Mouse (Mus musculus): Measurements from ENCODE around the gene Ap2a1.
A peak's percentile ranks its signal among the peaks of the same experiment; 100 is the strongest.

Gene Ap2a1

DNA sequence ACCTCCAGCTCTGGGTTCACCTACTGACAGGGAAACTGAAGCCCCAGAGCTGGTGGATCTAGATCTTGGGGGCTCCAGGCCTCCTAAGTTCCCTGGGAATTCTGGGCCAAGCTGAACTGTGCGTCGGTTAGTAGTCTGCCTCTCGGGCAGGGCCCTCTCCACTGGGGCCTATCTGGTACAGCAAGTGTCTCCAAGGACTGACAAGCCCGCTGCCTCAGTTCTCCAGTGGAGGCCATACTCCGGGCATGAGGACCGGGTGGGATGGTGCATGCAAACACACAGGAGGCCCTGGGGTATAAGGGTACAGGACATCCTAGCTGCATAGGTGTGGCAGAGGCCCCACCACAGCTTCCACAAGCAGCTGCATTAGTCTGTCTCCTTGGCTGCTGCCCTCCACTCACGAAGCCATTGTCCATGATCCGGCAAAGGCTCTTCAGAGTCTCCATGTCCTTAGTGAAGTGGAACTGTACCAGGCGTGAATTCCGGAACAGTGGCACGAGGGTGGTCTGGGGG, 65.3 kb downstream of the Ap2a1 start:
- DNase-seq, result no peak

DNA sequence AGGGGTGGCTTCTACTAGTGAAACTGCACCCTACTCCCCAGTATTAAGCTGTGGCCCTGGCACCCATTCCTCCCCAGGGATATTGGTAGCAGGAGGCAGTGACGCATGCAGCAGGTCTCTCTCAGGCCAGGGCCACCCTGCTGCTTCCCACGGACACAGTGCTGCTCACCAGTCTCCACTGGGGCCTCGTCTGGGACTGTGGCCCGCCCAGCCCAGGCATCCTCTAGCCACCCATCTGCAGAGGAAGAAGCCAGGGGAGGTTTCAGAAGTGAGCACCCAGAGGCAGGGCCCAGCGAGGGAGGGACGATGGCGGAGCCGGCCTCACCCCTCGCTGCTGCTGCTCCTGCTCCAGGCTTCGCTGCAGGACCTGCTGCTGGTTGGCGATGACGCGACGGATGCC, 66.1 kb downstream of the Ap2a1 start:
- no peak for DNase-seq

DNA sequence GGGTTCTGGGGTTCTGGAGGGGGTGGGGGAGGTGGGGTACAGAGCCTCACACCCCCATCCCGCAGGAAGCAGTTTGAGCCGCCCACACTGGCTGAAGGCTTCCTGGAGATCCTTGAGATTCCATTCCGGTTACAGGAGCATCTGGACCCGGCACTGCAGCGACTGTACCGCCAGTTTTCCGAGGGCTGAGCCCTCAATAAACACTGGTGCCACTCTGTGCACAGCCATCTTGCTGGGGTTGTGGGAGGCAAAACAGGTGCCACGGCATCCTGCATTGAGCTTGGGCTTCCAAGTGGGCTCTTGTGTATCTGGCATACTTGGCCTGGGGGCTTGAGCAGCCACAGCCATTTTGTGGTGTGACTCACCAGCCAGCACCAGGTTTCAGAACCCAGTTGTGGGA, 66.9 kb downstream of the Ap2a1 start:
- no peak for DNase-seq

DNA sequence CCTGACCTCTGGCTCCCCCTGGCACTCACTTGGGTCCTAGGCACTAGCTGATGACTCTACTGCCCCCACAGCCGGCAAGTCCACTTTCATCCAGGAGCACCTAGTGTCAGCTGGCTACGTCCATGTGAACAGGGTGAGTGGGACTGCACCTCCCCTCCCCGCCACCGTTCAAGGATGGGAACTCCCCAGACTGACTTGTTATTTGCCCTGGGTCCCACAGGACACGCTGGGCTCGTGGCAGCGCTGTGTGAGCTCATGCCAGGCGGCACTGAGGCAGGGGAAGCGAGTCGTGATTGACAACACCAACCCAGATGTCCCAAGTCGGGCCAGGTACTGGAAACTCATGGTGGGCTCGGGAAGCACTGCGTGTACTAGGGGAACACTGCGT, 67.9 kb downstream of the Ap2a1 start:
- DNase-seq, result no peak

DNA sequence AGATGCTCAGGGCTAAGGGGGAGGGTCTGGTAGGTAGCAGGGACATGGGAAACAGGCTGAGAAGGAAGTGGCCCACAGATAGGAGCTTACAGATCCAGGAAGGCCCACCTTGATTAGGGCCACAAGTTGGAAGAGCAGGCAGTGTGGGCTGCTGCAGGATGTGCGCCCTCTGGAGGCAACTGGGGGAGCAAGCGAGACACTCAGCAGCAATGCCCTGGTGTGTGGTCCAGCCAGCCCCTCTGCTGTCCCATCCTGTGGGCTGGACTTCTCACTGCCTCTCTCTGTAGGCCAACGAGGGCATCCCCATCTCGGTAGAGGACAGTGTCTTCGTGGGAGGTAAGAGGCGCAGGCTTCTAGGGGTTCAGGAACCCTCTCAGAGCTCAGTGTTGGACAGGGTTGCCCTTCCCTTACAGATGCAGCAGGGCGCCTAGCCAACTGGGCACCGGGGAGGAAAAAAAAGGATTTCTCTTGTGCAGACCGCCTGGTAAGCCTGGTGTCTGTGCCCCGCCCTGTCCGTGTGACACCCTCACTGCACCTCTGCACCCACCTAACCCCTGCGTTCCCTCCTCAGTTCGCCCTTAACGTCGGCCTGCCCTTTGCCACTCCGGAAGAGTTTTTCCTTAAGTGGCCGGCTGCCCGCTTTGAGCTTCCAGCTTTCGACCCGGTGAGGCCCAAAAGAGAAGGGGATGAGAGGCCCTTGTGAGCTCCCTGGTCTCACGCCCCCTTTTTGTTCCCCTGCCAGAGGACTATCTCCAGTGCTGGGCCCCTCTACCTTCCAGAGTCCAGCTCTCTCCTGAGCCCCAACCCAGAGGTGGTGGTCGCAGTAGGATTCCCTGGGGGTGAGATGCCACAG, 68.5 kb downstream of the Ap2a1 start:
- DNase-seq, result peak; percentile 54 to 87

DNA sequence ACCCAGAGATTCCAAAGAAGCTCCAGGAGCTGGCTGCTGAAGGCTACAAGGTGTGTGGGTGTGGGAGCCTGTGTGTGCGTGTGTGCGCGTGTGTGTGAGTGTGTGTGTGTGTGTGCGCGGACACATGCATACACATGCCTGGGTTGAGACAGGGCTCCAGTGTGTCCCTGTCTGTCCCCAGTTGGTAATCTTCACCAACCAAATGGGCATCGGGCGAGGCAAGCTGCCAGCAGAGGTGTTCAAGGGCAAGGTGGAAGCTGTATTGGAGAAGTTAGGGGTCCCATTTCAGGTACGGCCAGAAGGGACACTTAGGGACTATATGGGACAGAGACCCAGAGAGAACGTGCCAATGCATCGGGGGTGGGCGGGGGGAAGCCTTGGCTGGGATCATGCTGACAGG, 69.4 kb downstream of the Ap2a1 start:
- no peak for DNase-seq

DNA sequence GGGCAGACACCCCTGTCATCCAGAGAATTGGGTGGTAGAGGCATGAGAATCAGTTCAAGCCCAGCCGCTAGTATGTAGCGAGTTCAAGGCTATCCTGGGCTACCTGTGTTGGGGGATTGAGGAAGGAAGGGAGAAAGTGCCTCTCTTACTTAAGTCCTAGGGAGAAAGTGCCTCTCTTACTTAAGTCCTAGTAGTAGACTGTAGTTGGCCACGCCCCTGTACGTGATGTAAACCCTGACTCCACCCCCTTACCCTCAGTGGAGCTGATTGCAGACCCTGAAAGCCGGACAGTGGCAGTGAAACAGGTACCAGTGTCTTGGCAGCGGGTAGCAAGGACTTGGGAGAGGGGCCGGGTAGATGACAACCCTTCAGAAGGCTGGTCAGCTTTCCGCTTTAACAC, 71.4 kb downstream of the Ap2a1 start:
- peak; percentile 42 to 55 for DNase-seq

DNA sequence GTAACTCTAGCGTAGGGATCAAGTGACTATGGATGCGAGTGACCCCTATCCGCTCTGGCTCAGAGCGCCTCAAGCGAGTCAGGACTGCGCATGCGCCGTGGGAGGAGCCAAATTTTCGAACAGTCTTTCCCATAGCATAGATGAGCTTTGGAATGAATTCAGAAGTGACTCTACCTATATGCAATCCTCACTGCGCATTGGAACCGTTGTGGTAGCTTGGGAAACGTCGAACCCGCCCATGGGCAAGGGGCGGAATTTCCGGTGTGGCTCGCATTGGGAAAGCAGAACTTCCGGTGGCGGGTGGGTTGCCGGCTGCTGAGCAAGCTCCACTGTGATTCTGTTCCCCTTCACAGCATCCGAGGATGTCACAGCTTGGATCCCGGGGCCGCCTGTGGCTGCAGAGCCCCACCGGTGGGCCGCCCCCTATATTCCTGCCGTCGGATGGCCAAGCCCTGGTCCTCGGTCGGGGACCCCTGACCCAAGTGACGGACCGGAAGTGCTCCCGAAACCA, 72.2 kb downstream of the Ap2a1 start, which contains the start of gene Pnkp:
Pnkp (plus strand) TSS at position 98 of the 511 bp plus-strand sequence.
- peak; percentile 86 to 90 for DNase-seq

DNA sequence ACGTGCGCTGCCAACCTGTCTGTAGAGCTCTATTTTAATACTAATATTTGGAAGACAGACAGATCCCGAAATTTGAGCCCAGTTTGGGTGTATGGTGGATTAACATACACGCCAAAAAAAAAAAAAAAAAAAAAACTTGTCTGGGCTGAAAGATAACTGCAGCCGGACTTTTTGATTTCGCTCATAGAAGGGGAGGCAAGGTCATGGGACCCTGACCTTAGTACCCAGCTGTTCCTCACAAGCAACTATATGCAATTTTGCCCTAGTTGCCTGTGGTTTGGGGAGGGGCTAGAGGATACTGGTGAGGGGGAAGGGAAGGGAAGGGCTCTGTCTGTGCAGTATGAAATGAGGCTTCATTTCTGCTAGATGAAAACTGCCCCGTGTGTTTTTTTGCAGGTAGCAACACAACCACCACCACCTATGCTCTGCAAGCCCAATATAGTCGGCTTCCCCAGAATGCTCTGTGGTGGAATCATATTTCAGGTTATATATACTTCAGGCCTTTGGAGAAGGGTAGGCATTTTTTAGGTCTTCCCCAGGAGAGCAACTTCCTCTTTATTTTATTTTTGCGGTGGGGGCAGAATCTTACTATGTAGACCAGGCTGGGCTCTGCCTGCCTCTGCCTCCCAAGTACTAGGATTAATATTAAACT, 72.9 kb downstream of the Ap2a1 start:
- no peak for DNase-seq

DNA sequence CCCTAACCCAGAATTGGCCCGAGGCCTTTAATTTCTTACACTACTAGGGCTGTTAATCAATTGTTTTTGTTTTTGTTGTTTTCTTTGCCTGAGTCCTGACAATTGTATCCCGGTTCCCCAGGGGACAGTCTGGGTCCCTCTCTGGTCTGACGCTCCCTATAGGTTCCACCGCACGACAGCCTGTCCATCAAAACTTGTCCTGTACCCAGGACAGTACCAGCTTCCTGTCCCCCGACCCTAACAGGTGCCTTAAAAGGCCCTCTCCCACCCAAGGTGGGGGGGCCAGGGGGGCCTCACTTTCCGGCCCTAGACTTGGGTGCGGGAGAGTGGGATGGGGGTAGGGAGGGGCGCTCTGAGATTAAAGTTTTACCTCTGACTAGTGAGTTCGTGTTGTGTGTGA, 74.3 kb downstream of the Ap2a1 start:
- no peak for DNase-seq

DNA sequence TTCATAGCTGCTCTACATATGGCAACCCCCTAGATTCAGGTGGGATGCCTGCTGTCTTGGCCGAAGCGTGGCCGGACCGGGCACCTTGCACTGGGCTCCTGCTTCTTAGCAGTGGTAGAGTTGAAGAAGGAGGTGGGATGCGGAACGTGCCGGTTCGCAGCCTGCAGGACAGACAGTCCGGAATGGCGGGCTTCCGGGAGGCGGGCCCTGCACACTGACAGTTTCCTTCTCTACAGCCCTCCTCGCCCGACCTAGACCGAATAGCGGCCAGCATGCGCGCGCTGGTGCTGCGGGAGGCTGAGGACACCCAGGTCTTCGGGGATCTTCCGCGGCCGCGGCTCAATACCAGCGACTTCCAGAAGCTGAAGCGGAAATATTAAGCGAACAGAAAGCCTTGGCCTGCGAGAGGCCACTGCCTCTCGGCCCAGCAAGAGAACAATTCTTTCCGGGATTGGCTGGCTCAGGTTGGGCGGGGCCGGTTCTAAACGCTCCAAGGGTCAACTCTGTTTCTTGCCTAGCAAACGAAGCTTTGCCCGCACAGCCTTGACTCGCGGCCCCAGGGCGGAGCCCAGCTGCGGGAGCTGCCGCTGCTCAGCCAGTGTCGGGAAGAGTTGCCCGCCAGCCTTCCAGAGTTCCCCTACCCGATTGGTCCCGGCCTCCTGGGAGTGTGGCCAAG, 74.8 kb downstream of the Ap2a1 start:
- peak; percentile 95 to 96 for DNase-seq

DNA sequence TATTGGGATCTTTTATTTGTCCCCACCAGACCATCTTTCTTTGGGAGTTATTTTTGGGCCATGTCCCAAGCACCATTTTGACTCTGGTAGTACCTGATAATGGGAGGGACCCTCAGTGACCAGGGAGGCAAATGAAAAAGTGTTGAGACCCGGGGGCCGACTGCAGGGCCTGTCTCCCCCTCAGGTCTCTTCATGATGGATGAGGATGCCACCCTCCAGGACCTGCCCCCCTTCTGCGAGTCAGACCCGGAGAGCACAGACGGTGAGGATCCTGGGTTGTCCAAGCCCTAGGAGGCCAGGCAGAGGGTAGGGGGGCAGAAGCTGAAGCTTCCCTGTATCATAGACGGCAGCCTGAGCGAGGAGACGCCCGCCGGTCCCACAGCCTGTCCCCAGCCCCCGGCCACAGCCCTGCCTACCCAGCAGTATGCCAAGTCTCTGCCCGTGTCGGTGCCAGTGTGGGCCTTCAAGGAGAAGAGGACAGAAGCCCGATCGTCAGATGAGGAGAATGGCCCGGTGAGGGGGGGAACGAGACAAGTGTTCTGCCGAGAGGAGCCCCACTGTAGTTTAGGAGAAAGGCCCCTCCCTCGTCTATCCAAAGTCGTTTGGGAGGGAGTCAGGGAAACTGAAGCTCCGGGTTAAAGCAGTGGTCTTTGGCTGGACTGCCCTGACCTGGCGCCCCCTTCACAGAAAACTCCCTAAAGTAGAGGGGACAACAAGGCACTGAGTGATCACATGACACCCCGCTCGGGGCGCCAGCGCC, 75.5 kb downstream of the Ap2a1 start:
- DNase-seq, result no peak

DNA sequence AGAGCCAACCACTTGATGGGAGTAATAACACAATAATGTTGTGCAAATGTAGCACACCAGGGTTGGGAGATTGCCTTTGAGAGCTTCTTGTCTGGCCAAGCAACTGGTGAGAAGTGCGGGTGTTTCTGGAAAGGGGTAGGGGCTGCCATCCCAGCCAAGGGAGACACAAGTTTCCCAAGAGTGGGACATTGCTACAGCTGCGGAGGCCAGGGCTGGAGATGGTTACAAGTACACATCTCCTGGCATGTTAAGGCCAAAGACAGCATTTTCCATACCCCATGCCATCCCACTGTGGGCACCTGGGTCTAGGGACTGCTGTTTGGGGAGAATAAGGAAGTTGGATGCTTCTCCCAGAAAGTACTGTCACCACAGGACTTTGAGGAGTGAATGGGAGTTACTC, 76.2 kb downstream of the Ap2a1 start:
- DNase-seq, result no peak

DNA sequence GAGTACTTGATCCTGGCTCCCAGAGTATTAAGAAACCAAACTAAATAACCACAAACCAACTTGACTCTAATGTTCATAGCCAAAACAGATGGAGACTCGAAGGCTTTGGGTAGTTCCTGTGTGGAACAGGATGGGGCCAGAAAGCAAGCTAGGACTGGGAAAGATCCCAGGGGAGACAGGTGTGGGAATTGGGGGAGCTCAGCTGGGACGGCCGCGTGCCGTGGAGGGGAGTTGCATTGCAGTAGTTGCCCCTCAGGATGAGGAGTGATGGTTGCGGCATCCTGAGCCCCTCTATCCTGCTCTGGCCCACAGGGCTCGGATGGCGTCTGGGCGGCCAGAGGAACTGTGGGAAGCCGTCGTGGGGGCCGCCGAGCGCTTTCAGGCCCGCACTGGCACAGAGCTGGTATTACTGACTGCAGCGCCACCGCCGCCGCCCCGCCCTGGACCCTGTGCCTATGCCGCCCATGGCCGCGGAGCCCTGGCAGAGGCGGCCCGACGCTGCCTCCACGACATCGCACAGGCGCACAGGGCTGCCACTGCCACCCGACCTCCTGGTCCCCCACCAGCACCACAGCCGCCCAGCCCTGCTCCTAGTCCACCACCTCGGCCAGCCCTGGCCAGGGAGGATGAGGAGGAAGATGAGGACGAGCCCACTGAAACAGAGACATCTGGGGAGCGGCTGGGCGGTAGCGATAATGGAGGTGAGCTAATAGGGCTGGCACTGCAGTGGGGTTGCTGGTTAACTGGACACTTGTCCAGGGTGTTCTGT, 76.9 kb downstream of the Ap2a1 start:
- DNase-seq, result no peak

DNA sequence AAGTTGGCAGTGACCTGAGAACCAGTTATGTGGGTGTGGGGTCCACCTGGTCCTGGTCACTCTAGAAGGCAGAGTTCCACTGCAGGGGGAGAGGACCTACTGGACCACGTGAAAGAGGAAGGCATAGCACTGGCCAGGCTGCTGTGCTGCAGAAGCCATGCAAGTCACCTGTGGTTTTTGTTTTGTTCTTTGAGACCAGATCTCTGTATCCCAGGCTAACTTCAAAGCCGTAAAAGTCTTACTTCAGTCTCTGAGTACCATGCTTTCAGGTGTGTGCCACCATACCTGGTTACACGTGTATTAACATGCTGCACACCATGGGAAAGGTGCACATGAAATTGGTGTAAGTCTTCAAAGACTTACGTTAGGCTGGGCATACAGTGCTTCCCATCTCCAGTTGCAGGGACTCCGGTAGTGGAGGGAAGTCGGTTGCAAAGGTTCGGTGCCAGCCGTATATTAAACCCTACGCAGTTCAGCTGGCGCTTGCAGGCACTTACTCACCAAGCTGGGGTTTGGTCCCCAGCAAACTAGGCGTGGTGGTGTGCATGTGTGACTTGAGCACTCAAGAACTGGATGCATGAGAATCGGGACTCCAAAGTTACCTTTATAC, 77.6 kb downstream of the Ap2a1 start:
- no peak for DNase-seq

DNA sequence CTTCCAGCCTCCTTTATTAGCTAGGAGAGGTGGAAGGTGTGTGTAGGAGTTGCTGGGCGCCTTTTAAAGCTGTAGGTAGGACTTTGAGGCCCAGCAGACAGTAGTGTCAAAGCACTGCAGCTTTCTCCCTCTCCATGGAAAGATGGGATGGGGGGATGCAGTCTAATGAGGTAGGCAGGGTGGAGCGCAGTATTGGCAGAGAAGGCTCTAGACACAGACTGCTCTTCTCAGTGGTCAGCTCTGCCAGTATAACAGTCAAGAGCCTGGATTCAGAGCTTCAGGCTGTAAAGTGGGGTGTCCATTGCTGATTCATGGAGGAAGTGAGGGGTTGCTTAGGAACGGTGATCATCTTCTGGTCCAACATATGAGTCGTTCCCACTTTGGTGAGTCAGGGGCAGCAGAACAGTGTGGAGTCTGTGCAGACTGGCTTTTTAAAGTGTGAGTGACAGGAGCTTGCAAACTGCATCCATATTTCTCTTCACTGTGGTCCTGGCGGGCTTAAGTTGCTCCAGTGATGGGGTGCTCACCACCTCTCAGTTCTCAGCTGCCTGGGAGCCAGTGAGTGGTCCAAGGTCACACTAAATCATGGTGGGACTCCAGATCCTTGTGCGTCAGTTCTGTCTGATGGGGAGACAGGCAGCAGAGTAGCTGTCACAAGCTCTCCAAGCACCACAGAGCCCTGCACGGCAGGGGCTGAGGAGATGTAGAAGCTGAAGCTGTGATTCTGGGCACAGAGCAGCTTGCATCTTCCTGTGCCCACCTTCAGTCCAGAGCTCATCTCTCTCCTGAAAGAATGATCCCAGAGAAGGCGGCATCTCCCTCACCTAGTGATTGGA, 78.3 kb downstream of the Ap2a1 start:
- DNase-seq, result no peak
